Mouse (Mus musculus): Measurements from ENCODE around the gene Wdr91.

Wdr91 gene

DNA sequence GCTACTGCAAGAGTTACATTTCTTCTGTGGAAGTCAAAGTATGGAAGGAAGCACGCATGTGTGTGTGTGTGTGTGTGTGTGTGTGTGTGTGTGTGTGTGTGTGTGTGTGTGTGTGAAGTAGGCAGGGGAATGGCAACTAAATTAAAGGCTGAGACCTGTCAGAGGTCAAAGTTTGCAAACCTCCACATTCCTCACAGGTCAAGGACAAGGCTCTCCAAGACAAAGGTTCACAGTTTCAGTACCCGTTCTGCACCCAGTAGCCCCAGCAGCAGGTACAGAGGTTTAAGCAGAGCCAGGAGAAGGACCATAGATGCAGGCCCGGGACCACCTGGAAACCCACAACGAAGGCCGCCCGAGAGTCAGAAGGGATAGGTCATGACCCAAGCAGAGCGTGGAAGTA lies 8.5 kb upstream of the Wdr91 start:
- DNase-seq (ENCODE audit: low spot score) = no peak

DNA sequence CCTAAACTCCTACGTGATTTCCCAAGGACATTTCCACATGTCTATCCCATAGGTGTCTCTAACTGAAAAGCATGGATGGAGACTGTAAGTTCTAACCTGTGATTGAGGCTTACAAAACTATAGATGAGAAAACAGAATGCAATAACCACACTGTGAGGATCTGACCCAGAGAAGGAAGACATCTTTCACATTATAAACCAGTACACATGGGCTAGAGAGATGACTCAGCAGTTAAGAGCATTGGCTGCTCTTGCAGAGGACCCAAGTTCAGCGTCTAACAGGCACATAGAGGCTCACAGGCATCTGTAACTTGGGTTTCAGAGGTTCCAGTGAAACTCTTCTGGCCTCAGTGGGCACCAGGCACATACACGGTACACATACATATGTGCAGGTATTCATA lies 3.8 kb upstream of the Wdr91 start:
- no peak for DNase-seq (ENCODE audit: low spot score)

DNA sequence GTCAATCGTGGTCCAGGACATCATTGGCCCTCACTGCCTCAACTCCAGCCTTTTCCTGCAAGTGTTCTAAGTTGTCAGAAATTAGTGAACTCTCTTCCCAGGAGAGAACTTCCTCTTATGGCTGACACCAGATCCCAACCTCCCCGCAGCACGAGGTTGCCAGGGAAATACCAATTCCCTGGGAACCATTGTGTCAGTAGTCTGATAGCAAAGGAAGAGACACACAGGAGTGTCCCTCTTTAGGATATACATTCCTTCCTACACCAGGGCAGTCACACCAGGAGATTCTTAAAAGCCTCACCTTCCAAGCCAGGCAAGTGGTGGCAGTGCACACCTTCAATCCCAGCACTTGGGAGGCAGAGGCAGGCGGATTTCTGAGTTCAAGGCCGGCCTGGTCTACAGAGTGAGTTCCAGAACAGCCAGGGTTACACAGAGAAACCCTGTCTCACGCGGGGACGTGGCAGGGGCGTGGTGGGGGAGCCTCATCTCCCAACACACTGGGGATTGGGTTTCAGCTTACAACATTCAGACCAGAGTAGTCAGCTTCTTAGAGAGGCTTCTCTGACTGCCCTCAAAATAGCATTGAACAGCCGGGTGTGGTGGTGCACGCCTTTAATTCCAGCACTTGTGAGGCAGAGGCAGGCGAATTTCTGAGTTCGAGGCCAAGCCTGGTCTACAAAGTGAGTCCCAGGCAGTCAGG lies 2.8 kb upstream of the Wdr91 start:
- DNase-seq (ENCODE audit: low spot score) = no peak

DNA sequence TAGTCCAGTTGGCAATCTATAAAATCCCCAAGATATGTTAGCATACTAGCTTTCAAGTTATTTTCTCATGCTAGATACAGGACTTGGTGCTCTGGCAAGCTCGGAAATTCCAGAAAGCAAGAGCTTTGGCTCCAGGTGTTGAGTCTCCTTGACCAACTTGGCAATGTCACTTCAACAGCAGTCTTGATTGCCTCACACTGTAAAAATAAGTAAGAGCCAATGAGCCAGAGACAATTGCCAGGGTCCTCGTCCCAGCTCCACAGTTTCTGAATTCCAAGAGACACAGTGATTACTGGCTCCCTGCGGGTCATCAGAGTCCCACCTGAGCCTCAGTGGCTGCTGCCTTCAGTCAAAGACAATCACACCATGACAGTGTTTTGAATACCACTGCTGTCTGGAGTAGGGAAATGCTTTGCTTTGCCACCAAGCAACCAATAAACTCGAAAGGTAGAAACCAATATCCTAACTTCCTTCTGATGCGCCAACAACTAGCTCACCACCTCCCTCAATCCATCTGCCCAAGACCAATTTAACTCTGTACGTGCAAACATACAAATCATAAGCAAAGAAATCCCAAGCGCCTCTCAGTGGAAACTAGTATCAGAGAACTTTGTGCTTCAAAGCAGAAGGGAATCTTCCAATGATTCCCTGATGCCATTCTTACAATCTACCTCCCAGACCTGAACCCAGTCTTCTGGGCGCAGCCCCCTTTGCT lies 888 bp downstream of the Wdr91 start:
- no peak for DNase-seq (ENCODE audit: low spot score)

DNA sequence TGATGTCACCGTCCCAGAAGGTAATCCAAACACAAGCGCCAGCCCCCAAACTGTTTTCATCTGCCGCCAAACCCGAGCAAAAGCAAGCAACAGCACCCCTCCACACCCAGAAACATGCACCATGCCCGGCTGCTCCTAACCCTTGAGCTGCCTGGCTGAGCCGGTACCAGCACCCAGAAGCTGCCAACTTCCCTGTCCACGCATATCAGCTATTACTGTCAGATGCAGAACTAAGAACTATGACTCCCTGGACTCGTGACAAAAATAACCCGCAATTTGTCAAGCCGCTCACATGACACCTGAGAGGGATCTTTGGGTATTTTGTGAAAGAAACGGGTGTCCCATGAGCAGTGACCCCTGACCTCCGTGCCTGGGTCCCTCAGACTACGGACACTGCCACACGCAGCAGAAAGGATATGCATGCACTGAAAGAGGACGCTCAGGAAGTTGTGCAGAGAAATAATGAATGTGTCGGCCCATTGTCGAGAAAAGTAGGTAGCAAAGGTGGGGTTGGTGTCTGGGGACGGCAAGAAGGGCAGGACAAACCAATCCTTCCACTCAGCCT lies 2.9 kb downstream of the Wdr91 start:
- DNase-seq (ENCODE audit: low spot score) = no peak

DNA sequence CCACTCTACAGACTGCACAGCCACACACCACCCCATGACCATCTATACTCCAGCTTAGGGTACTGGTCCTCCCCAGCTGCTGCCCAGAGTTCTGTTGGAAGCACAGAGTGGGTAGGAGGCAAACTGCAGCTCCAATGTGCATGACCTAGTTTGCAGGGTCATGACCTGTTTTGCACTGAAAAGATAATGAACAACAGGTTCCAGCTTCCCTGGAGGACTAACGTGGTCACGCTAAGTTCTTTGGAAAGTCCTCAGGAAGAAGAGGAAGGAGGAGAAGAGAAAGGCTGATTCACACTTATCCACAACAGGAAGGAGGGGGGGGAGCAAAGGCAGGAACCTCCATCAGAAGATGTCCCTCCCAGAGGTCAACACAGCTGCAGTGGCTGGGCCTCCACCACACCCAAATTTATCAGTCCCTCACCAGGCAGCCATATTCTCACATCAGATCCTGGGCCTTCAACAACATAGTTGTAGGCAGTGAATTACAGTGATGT lies 3.5 kb downstream of the Wdr91 start:
- DNase-seq (ENCODE audit: low spot score) = no peak

DNA sequence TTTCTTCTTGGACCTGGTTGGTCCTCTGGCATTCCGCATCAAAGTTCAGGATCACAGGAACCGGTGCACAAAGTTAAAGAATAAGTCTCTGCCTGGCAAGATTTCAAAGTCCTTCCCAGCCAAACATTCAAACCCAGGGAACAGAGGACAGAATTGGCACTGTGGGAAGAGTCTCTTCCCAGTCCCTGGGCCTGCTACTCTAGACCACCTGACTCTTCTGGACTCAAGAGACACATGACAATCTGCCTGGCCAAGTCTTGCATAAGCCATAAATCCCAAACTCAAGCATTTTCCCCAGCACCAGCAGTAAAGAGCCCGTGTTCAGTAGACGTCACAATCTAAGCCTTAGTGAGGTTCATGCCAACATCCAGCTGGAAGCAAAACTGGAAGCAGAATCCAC lies 4.0 kb downstream of the Wdr91 start:
- DNase-seq (ENCODE audit: low spot score) = no peak

DNA sequence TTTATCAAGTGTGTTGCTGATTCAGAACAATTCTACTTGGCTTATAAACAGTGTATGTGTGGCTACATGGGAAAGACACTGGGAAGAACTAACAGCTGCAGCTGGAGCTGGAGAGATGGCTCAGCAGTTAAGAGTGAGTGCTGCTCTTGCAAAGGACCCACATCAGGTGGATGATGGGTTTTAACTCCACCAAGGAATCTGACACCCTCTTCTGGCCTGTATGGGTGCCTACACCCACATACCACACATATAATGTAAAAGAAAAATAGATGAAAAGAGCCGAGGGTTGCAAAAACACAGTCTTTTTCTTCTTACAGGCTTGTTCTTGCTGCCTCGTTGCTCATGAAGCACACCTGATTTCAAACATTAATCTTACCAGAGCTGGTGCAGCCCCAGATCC lies 4.6 kb downstream of the Wdr91 start:
- no peak for DNase-seq (ENCODE audit: low spot score)

DNA sequence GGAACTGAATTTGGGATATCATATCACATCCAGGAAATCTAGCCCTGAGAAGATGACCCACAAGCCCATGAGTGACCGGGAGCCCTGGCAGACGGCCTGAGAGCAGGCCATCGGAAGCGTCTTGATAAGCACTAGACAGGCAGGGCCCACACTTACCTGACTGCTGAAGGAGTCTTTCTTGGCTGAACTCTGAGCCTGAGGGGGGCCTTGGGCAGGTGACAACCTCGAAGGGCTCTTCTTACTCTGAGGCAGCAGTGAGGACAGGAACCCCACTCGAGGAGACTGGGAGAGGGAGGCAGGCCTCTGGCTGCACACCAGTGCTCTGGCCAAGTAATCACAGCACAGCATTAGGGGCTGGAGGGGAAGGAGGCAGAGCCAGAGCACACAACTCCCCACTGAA lies 6.3 kb downstream of the Wdr91 start:
- no peak for DNase-seq (ENCODE audit: low spot score)

DNA sequence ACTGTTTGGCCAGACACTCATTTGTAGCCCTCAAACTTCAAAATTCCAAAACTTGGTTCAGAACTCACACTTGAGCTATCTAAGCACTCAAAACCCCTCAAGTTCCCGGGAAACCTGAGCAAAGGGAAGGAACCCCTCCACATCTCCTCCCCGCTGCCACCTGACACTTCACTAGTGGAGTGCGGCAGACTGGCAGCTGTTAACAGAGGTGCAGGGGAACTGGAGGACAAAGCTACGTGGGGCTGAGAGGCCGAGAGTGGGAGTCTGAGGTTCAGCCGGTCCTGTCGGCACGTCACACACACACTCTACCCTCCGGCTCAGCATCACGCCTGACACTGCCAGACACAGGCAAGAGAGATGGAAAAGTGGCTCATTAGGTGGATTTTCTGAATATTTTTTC lies 6.8 kb downstream of the Wdr91 start:
- no peak for DNase-seq (ENCODE audit: low spot score)

DNA sequence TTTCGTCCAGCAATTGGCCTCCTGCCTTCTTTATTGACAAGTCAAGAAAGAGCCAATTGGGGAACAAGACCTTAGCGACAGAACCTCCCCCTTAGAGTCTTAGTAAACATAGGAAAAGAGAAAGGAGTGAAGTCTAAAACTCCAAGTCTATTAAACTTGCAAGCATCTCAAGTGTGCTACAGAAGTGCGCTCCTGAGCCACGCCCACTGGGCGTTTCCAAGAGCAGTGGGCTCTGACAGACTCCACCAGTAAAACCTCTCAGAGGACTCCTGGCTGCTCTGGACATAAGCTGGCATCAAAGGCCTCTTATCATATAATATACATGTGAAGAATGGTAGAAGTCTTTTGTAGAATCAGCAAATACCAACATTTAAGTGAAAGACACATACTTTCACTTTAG lies 7.2 kb downstream of the Wdr91 start:
- DNase-seq (ENCODE audit: low spot score) = no peak

DNA sequence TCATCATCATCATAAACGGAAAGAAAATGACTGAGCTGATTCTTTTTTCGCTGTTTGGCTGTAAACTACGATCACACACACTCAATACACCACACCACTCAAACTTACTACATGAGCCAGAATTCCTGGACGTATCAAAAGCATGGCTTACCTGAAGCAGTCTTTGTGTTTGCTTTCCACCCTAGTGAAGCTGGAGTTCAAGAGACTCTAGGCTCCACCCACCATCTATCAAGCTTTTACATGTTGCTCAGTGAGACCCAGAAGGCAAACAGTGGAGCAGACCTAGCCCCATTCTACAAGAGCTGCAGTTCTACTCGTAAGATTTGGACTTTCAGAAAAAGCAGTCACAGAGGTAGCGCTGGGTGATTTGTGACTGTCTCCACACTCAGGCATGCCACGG lies 8.1 kb downstream of the Wdr91 start:
- no peak for DNase-seq (ENCODE audit: low spot score)

DNA sequence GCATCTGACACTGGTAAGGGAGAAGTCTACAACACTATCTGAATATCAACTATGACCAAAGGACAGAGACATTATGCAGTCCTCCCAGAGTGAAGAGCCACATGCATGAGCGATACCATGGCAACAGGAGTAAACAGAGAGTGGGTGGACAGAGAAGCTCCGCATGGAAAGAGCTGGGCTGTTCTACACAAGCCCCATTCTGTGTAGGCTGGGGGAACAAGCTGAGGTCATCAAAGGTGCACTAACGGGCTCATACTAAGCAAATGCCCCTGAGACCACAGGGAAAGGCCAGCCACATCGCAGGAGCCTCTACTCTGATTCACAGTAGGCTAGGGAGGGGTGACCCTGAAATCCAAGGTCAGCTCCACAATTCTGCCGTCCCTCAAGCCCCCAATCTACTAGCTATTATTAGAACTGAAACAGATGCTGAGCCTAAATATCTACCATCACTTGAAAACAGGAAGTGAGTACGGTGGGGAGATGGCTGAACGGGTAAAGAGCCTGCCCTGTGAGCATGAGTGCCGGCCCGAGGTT lies 8.7 kb downstream of the Wdr91 start:
- peak; percentile 23 for DNase-seq (ENCODE audit: low spot score)

DNA sequence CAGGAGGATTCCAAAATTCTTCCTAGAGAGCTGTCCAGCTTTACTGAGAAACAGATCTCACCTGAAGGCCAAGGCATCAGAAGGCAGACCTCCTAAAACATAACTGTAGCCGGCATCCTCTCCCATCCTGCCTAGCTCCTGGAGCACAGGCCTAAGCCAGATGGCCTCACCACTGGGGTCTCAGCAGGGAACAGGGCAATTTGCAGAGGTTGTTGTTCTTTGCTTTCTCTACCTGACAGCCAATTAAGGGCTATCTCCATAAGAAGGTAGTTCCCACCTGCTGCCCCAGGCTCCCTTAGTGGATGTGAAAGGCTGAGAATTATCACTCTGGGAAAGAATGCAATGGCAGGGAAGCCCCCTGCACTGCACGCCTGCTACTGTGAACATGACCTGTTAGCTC lies 9.7 kb downstream of the Wdr91 start:
- no peak for DNase-seq (ENCODE audit: low spot score)

DNA sequence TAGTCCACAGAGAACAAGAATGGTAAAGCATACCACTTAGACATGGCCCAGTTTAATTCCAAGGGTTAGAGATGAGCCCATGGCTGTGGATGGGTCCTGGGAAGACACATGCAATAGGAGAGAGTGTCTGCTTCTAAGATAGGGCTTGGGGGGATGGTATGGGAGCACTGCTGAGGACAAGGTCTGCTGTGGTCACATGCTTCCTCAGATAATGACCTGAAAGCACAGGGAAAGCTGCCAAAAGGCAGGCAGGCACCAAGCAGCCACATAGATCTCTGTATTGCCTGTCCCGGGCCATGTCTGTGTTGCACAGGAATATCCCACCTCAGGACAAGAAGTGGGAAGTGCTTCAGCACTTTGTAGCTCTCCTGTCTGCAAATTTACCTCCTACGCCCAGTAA lies 11.5 kb downstream of the Wdr91 start:
- DNase-seq (ENCODE audit: low spot score) = no peak

DNA sequence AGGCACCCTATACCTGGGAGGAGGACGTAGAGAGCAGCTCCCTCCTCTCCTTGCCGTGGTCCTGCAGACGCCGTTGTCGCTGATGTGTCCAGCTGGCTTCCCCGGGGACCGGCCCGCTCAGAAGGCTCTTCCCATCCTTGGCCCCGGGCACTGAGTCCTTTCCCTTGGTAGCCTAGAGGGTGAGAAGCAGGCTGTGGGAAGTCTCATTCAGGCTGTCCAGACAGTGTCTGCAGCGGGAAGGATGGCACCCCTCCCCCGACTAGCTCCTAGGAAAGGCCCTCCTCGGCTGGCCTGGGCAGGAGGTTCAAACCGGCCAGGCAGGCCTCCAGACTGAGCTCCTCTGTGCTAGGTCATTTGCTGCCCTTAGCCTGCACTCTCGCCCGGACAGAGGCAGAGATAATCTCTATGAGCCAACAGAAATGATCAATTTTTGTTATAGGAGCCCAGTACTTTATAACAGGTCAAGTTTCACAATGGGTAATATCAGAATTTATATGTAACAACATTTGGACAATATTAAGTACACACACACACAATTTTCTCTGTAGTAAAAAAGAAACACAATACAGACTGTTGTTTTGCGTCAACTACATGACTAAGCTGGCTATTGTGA lies 14.4 kb downstream of the Wdr91 start:
- no peak for DNase-seq (ENCODE audit: low spot score)

DNA sequence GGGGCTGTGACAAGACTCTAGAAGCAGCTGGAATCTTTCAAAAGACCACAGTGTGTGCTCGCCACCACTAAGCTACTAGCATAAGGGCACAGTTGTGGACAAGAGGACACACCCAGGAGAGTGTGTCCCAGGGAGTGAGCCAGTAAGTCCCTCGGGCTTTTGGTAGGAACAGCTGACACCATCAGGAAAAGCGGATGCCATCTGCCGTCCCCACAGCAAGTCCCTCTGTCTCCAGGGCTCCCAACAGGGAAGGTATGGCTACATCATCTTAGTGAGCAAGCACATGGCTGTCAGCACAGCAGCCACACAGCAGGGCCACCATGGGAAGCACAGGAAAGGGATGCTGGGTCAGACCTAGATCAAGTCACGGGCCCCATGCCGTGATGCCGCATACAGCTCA lies 15.1 kb downstream of the Wdr91 start:
- DNase-seq (ENCODE audit: low spot score) = no peak

DNA sequence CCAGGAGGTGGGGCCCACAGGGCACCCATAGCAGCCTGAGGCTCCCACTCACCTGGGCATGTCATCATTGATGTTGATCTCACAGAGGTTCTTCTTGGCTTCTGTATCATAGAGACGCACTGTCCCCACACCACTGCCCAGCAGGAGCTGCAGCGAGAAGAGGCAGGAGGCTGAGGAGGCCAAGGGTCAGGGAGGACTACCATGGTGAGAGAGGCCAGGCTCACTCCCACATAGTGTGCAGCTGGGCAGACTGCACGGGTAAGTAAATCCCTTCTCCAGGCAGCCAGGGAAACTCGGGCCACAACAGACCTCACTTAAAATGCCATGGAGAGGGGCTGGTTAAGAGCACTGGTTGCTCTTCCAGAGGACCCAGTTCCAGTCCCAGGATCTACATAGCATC lies 21.5 kb downstream of the Wdr91 start:
- DNase-seq (ENCODE audit: low spot score) = no peak

DNA sequence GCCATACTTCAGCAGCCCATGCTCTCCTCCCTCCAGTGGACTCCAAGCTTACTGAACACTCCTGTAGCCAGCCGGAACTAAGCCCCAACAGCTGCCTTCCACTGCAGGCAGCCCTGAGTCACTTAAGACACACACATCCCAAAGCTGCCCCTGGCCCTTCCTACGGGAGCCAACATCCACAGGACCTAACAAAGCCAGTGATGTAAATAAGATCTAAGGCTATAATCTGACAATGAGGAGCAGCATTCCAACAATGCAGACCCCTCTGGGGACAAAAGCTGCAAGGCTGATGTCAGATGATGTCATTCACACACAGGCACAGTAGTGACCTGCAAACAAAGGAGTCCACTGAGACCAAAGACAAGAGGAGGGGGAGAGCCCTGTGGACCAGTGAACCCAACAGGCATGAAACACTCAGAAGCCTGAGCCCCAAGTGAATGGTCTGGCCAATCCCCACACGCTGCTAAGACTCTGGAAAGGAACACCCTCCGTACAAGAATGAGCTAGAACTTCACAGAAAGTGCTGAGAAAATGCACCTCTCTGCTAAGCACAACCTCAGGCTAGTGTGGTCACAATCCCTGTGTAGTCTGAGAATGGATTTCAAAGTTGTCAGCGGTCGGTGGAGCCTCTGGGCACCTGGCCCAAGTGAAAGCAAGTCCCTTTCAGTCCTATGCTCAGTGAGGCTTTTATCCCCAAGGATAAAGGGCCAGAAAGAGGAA lies 23.4 kb downstream of the Wdr91 start:
- DNase-seq (ENCODE audit: low spot score) = peak; percentile 70

DNA sequence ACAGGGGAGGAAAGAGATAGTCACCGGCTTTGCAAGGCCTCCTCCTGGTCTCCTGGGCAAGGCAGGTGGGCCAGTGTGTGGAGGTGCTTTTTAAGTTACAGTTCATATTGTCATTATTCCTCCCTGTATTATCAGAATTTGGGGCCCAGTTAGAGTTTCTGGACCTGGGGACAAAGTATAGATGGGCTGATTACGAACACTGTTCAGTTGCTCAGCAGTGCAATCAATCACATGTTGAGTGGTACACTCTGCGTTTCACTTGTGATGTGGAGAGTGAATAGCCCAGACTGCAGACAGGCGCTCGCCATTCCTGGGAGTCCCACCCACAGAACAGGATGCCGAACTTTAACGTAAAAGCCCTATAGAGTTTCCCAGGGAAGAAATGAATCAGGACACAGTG lies 26.0 kb downstream of the Wdr91 start:
- DNase-seq (ENCODE audit: low spot score) = no peak

DNA sequence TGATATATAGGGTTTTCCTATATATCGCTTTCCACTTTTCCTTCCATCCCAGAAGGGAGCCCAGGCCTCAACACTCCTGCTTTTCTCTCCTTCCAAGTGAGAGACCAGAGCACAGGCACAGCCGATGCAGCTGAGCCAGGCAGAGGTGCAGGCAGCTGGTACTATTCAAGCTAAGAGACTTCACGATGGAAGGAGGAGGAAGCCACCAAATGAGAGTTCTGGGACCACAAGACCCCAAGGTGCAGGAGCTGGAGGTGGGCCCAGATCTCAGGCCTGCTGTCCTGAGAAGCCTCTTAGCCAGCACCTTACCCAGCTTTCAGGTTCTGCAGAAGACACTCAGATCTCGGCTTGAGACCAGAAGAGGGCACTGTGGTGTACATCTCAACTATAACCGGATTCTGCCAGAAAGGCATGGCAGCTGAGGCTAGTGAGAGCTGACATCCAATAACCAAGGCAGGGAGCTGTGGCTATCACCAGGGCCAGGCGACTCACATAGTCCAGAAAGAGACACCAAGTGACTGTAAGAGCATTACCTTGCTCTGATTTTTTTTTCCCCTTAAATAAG lies 30.7 kb downstream of the Wdr91 start:
- DNase-seq (ENCODE audit: low spot score) = peak; percentile 64

All from embryo, embryonic 10.5 days (tissue).